In genomic region chr5:129895198-129896088, GRCm38 (mm10) we compare ENCODE assay signal across 8 mouse cellular contexts. TPM values are rescaled to one million over a fixed set of nuclear protein-coding genes. Genes with fewer than 3 reads are reported as not detected.
DNase-seq lines count a peak whose midpoint lies in the region; ATAC-seq lines count a peak whose summit lies in the region.

Zbed5 (plus strand) TSS chr5:129895723.

- peak within 1 kb of the TSS; percentile 76 for H3K4me3 ChIP-seq in brown adipose tissue, adult 24 weeks (ENCODE audit: insufficient read depth, low read depth, low read length)
- peak within 1 kb of the TSS; percentile 74 for H3K4me3 ChIP-seq in heart, embryonic 13.5 days
- peak within 1 kb of the TSS; percentile 61 for H3K4me3 ChIP-seq in liver, embryonic 12.5 days
- peak within 1 kb of the TSS; percentile 64 for H3K4me3 ChIP-seq in stomach, embryonic 15.5 days (replicated peaks)

- H3K27me3 ChIP-seq in heart, embryonic 13.5 days (replicated peaks): no peaks in the 10 kb centered on the region
- no peaks in the 10 kb centered on the region; the same call in 1 of the 2 replicates for H3K27me3 ChIP-seq in liver, embryonic 12.5 days (replicated peaks)
- H3K27me3 ChIP-seq in stomach, embryonic 15.5 days (replicated peaks): no peaks in the 10 kb centered on the region

- H3K9me3 ChIP-seq in heart, embryonic 13.5 days: no peaks in the 10 kb centered on the region
- H3K9me3 ChIP-seq in liver, embryonic 12.5 days (replicated peaks): no peaks in the 10 kb centered on the region
- H3K9me3 ChIP-seq in stomach, embryonic 15.5 days: no peaks in the 10 kb centered on the region

- H3K4me1 ChIP-seq in brown adipose tissue, adult 24 weeks (ENCODE audit: control insufficient read depth, insufficient read depth, insufficient read length, low read length): no peaks in the 10 kb centered on the region
- H3K4me1 ChIP-seq in heart, embryonic 13.5 days: peaks cover 11% of the 10 kb centered on the region
- peaks cover 15% of the 10 kb centered on the region for H3K4me1 ChIP-seq in liver, embryonic 12.5 days
- no peaks in the 10 kb centered on the region for H3K4me1 ChIP-seq in stomach, embryonic 15.5 days

- H3K4me2 ChIP-seq in heart, embryonic 13.5 days: peak within 1 kb of the TSS; percentile 92
- peak within 1 kb of the TSS; percentile 83 for H3K4me2 ChIP-seq in liver, embryonic 12.5 days
- peak within 1 kb of the TSS; percentile 90 for H3K4me2 ChIP-seq in stomach, embryonic 15.5 days

- ATAC-seq in heart, embryonic 13.5 days (ENCODE audit: extremely low read depth, insufficient number of reproducible peaks, low FRiP score, low TSS enrichment): peak; percentile 90
- ATAC-seq in liver, embryonic 12.5 days: peak; percentile 99
- ATAC-seq in stomach, embryonic 15.5 days (ENCODE audit: insufficient read depth, low FRiP score, low read depth): peak; percentile 100

- no peak within 1 kb of the TSS for H3K27ac ChIP-seq in brown adipose tissue, adult 24 weeks (replicated peaks; ENCODE audit: low read depth, low read length)
- no peak within 1 kb of the TSS for H3K27ac ChIP-seq in heart, embryonic 13.5 days (replicated peaks)
- H3K27ac ChIP-seq in liver, embryonic 12.5 days: no peak within 1 kb of the TSS
- H3K27ac ChIP-seq in stomach, embryonic 15.5 days: no peak within 1 kb of the TSS

- H3K9ac ChIP-seq in heart, embryonic 13.5 days: peak within 1 kb of the TSS; percentile 83
- H3K9ac ChIP-seq in liver, embryonic 12.5 days: peak within 1 kb of the TSS; percentile 49
- H3K9ac ChIP-seq in stomach, embryonic 15.5 days: peak within 1 kb of the TSS; percentile 42

- WGBS in heart, embryonic 13.5 days: 3% methylated on average over 44 of the region's 44 CpGs
- WGBS in liver, embryonic 12.5 days (ENCODE audit: insufficient replicate concordance): 2% methylated on average over 44 of the region's 44 CpGs
- WGBS in stomach, embryonic 15.5 days: 2% methylated on average over 44 of the region's 44 CpGs

- DNase-seq in CD4-positive, CD25-positive, alpha-beta regulatory T cell, adult 2 months (ENCODE audit: low read depth, low spot score): peak; percentile 93
- peak; percentile 52 for DNase-seq in fat pad, adult 2 months (ENCODE audit: extremely low read depth, low read depth, low spot score)
- DNase-seq in kidney, postnatal 10 days: peak; percentile 91
- DNase-seq in natural killer cell, adult 2 months (ENCODE audit: low spot score in 2 of 2): peak; percentile 72 to 77

- no peaks in the 10 kb centered on the region for H3K36me3 ChIP-seq in heart, embryonic 13.5 days
- no peaks in the 10 kb centered on the region for H3K36me3 ChIP-seq in liver, embryonic 12.5 days
- H3K36me3 ChIP-seq in stomach, embryonic 15.5 days: no peaks in the 10 kb centered on the region

RNA-seq across cellular contexts. Expression of gene Zbed5, which starts in this region (rescaled TPM):
- polyA plus RNA-seq in brown adipose tissue, adult 24 weeks (2012; ENCODE audit: insufficient read depth, insufficient read length, missing spikeins): 0.83 and 1.9 TPM in 2 replicates
- polyA plus RNA-seq in heart, embryonic 13.5 days (2015; fragmentation: Nextera tagmentation; extraction: Ambion mirVana): 3.3 and 3.9 TPM in 2 replicates
- polyA plus RNA-seq in liver, embryonic 12.5 days (2016; fragmentation: Nextera tagmentation; extraction: Ambion mirVana): 1.7 and 1.8 TPM in 2 replicates
- polyA plus RNA-seq in stomach, embryonic 15.5 days (2015; fragmentation: Nextera tagmentation; extraction: Ambion mirVana): 3.1 and 3.5 TPM in 2 replicates
